Mouse (Mus musculus) MEL (cell line): Measurements from ENCODE around the gene Pinlyp. TPM values are rescaled to one million over a fixed set of nuclear protein-coding genes. Genes with fewer than 3 reads are reported as not detected.

Source experiments
- DNase-seq: peaks from one replicate; pipeline ENCODE4 v3.0.0; 2011; ENCODE audit warnings: low read depth, low spot score
- H3K27ac ChIP-seq: 2 replicates; pipeline ENCODE4 v1.5.1; 2012; ENCODE audit warnings: low read depth, mild to moderate bottlenecking, control low read depth, low read length, moderate library complexity; ENCODE audit not compliant: control insufficient read depth
- H3K27me3 ChIP-seq, 2 experiments: fragments of 150-350 bp in 1 of 2; sonication (generic) in 1 of 2; 2 replicates each; pipeline ENCODE4 v1.6.1; 2012; ENCODE audit warnings: low read length in 2 of 2, mild to moderate bottlenecking in 2 of 2, improper control_type of control experiment in 1 of 2, moderate library complexity in 1 of 2; ENCODE audit not compliant: insufficient read depth in 2 of 2, control insufficient read depth in 1 of 2
- H3K36me3 ChIP-seq, 2 experiments: 2 replicates each; pipeline ENCODE4 v1.6.1; 2012 to 2014; ENCODE audit warnings: low read length in 2 of 2, improper control_type of control experiment in 1 of 2, inconsistent platforms in 1 of 2, mild to moderate bottlenecking in 1 of 2; ENCODE audit not compliant: insufficient read depth in 2 of 2, control insufficient read depth in 1 of 2
- H3K4me1 ChIP-seq, 2 experiments: fragments of 150-350 bp in 1 of 2; sonication (generic) in 1 of 2; 2 replicates each; pipeline ENCODE4 v1.6.1; 2012; ENCODE audit warnings: low read length in 2 of 2, improper control_type of control experiment in 1 of 2, mild to moderate bottlenecking in 1 of 2; ENCODE audit not compliant: insufficient read depth in 2 of 2, control insufficient read depth in 1 of 2
- H3K4me3 ChIP-seq, 2 experiments: fragments of 150-350 bp in 1 of 2; sonication (generic) in 1 of 2; 2 replicates each; pipeline ENCODE4 v1.5.1; 2012; ENCODE audit warnings: low read depth in 2 of 2, low read length in 2 of 2, mild to moderate bottlenecking in 2 of 2, moderate library complexity in 2 of 2, control low read depth in 1 of 2, improper control_type of control experiment in 1 of 2; ENCODE audit not compliant: control insufficient read depth in 1 of 2, insufficient read depth in 1 of 2
- H3K79me2 ChIP-seq: 2 replicates; pipeline ENCODE4 v1.6.1; 2012; ENCODE audit warnings: mild to moderate bottlenecking, low read length, moderate library complexity; ENCODE audit not compliant: control insufficient read depth, poor library complexity, insufficient read depth
- H3K9ac ChIP-seq: 2 replicates; pipeline ENCODE4 v1.6.1; 2012; ENCODE audit warnings: low read depth, mild to moderate bottlenecking, control low read depth, low read length, moderate library complexity; ENCODE audit not compliant: control insufficient read depth, poor library complexity, severe bottlenecking
- H3K9me3 ChIP-seq: fragments of 150-350 bp; sonication (generic); replicated peaks from 2 replicates; pipeline ENCODE4 v1.6.1; 2012; ENCODE audit warnings: mild to moderate bottlenecking, low read length, improper control_type of control experiment, moderate library complexity; ENCODE audit not compliant: insufficient read depth
- BHLHE40 ChIP-seq: IDR thresholded peaks from 2 replicates; pipeline ENCODE4 v1.6.1; 2012; ENCODE audit warnings: low read depth, mild to moderate bottlenecking, inconsistent platforms, low read length, improper control_type of control experiment, borderline replicate concordance
- CHD1 ChIP-seq: IDR thresholded peaks from 2 replicates; pipeline ENCODE4 v1.6.1; 2012; ENCODE audit warnings: low read depth, mild to moderate bottlenecking, inconsistent platforms, low read length, improper control_type of control experiment
- CHD2 ChIP-seq: IDR thresholded peaks from 2 replicates; pipeline ENCODE4 v1.6.1; 2011; ENCODE audit warnings: low read length, improper control_type of control experiment
- CTCF ChIP-seq, 3 experiments: IDR thresholded peaks in 2 of 3; conservative IDR thresholded peaks in 1 of 3; 2 replicates each; pipeline ENCODE4 v1.5.1; 2011 to 2012; ENCODE audit warnings: low read length in 3 of 3, low read depth in 2 of 3, mild to moderate bottlenecking in 2 of 3, improper control_type of control experiment in 1 of 3, inconsistent platforms in 1 of 3, mixed read lengths in 1 of 3, moderate library complexity in 1 of 3; ENCODE audit not compliant: control insufficient read depth in 1 of 3, insufficient read depth in 1 of 3, poor library complexity in 1 of 3, severe bottlenecking in 1 of 3
- E2F4 ChIP-seq: IDR thresholded peaks from 2 replicates; pipeline ENCODE4 v1.6.1; 2011; ENCODE audit warnings: low read depth, low read length, improper control_type of control experiment, borderline replicate concordance
- ELF1 ChIP-seq: IDR thresholded peaks from 2 replicates; pipeline ENCODE4 v1.6.1; 2014; ENCODE audit warnings: low read depth, mild to moderate bottlenecking, inconsistent platforms, low read length, improper control_type of control experiment, moderate library complexity
- EP300 ChIP-seq, 2 experiments: IDR thresholded peaks; 2 replicates each; pipeline ENCODE4 v1.6.1; 2011; ENCODE audit warnings: improper control_type of control experiment in 2 of 2, low read length in 2 of 2, low read depth in 1 of 2, mild to moderate bottlenecking in 1 of 2
- ETS1 ChIP-seq: IDR thresholded peaks from 2 replicates; pipeline ENCODE4 v1.6.1; 2012; ENCODE audit warnings: low read depth, mild to moderate bottlenecking, inconsistent platforms, low read length, improper control_type of control experiment, moderate library complexity
- GABPA ChIP-seq: IDR thresholded peaks from 2 replicates; pipeline ENCODE4 v1.6.1; 2012; ENCODE audit warnings: low read depth, mild to moderate bottlenecking, inconsistent platforms, low read length, improper control_type of control experiment, moderate library complexity
- GATA1 ChIP-seq: IDR thresholded peaks from 2 replicates; pipeline ENCODE4 v1.6.1; 2011; ENCODE audit warnings: low read depth, low read length, improper control_type of control experiment
- HCFC1 ChIP-seq: IDR thresholded peaks from 2 replicates; pipeline ENCODE4 v1.6.1; 2012; ENCODE audit warnings: low read depth, mild to moderate bottlenecking, inconsistent platforms, low read length, improper control_type of control experiment, moderate library complexity
- JUND ChIP-seq: IDR thresholded peaks from 2 replicates; pipeline ENCODE4 v1.6.1; 2011; ENCODE audit warnings: low read depth, mild to moderate bottlenecking, improper control_type of control experiment, low read length
- KAT2A ChIP-seq: conservative IDR thresholded peaks from 2 replicates; pipeline ENCODE4 v1.6.1; 2012; ENCODE audit warnings: low read depth, low read length, improper control_type of control experiment, inconsistent platforms
- MAFK ChIP-seq: IDR thresholded peaks from 2 replicates; pipeline ENCODE4 v1.6.1; 2011; ENCODE audit warnings: low read depth, mild to moderate bottlenecking, low read length, improper control_type of control experiment, borderline replicate concordance
- MAX ChIP-seq: IDR thresholded peaks from 2 replicates; pipeline ENCODE4 v1.6.1; 2011; ENCODE audit warnings: low read length, improper control_type of control experiment
- MAZ ChIP-seq: IDR thresholded peaks from 2 replicates; pipeline ENCODE4 v1.6.1; 2012; ENCODE audit warnings: low read depth, mild to moderate bottlenecking, inconsistent platforms, low read length, improper control_type of control experiment
- MEF2A ChIP-seq: IDR thresholded peaks from 2 replicates; pipeline ENCODE4 v1.6.1; 2014; ENCODE audit warnings: low read depth, mild to moderate bottlenecking, inconsistent platforms, low read length, improper control_type of control experiment; ENCODE audit not compliant: poor library complexity, insufficient replicate concordance, severe bottlenecking; ENCODE audit errors: extremely low read depth
- MXI1 ChIP-seq: IDR thresholded peaks from 2 replicates; pipeline ENCODE4 v1.6.1; 2011; ENCODE audit warnings: mild to moderate bottlenecking, low read depth, low read length, improper control_type of control experiment
- MYB ChIP-seq: IDR thresholded peaks from 2 replicates; pipeline ENCODE4 v1.6.1; 2011; ENCODE audit warnings: mild to moderate bottlenecking, low read depth, low read length, improper control_type of control experiment
- MYC ChIP-seq: IDR thresholded peaks from 2 replicates; pipeline ENCODE4 v1.6.1; 2011; ENCODE audit warnings: low read depth, mild to moderate bottlenecking, low read length, improper control_type of control experiment, moderate library complexity
- NELFE ChIP-seq: IDR thresholded peaks from 2 replicates; pipeline ENCODE4 v1.6.1; 2011; ENCODE audit warnings: low read depth, low read length, improper control_type of control experiment
- NRF1 ChIP-seq: IDR thresholded peaks from 2 replicates; pipeline ENCODE4 v1.6.1; 2014; ENCODE audit warnings: low read depth, mild to moderate bottlenecking, inconsistent platforms, low read length, improper control_type of control experiment, moderate library complexity; ENCODE audit not compliant: poor library complexity, insufficient read depth, severe bottlenecking
- POLR2AphosphoS2 ChIP-seq: IDR thresholded peaks from 2 replicates; pipeline ENCODE4 v1.6.1; 2011; ENCODE audit warnings: low read length, improper control_type of control experiment
- POLR2AphosphoS5 ChIP-seq: IDR thresholded peaks from 2 replicates; pipeline ENCODE4 v1.6.1; 2012; ENCODE audit warnings: low read depth, borderline replicate concordance, mild to moderate bottlenecking, inconsistent platforms, low read length, moderate library complexity, mixed read lengths
- RAD21 ChIP-seq: IDR thresholded peaks from 2 replicates; pipeline ENCODE4 v1.6.1; 2011; ENCODE audit warnings: mild to moderate bottlenecking, low read depth, low read length, improper control_type of control experiment
- RCOR1 ChIP-seq: IDR thresholded peaks from 2 replicates; pipeline ENCODE4 v1.6.1; 2012; ENCODE audit warnings: low read depth, mild to moderate bottlenecking, inconsistent platforms, low read length, improper control_type of control experiment
- SIN3A ChIP-seq: IDR thresholded peaks from 2 replicates; pipeline ENCODE4 v1.6.1; 2012; ENCODE audit warnings: low read length, improper control_type of control experiment, inconsistent platforms
- SMC3 ChIP-seq: IDR thresholded peaks from 2 replicates; pipeline ENCODE4 v1.6.1; 2011; ENCODE audit warnings: low read depth, low read length, improper control_type of control experiment
- TAL1 ChIP-seq: IDR thresholded peaks from 2 replicates; pipeline ENCODE4 v1.6.1; 2012; ENCODE audit warnings: mild to moderate bottlenecking, inconsistent platforms, low read length, moderate library complexity, mixed read lengths
- TBP ChIP-seq: IDR thresholded peaks from 2 replicates; pipeline ENCODE4 v1.8.0; 2011; ENCODE audit warnings: low read depth, low read length, improper control_type of control experiment
- TCF12 ChIP-seq: IDR thresholded peaks from 2 replicates; pipeline ENCODE4 v1.6.1; 2014; ENCODE audit warnings: low read depth, mild to moderate bottlenecking, inconsistent platforms, low read length, improper control_type of control experiment, moderate library complexity
- UBTF ChIP-seq: IDR thresholded peaks from 2 replicates; pipeline ENCODE4 v1.6.1; 2012; ENCODE audit warnings: low read depth, mild to moderate bottlenecking, inconsistent platforms, low read length, improper control_type of control experiment, moderate library complexity, borderline replicate concordance; ENCODE audit not compliant: insufficient read depth
- USF1 ChIP-seq: IDR thresholded peaks from 2 replicates; pipeline ENCODE4 v1.6.1; 2014; ENCODE audit warnings: low read depth, mild to moderate bottlenecking, inconsistent platforms, low read length, improper control_type of control experiment, moderate library complexity
- USF2 ChIP-seq, 2 experiments: IDR thresholded peaks; 2 replicates each; pipeline ENCODE4 v1.6.1; 2011 to 2012; ENCODE audit warnings: improper control_type of control experiment in 2 of 2, low read length in 2 of 2, borderline replicate concordance in 1 of 2, inconsistent platforms in 1 of 2, low read depth in 1 of 2, mild to moderate bottlenecking in 1 of 2; ENCODE audit not compliant: insufficient read depth in 1 of 2
- ZC3H11A ChIP-seq: IDR thresholded peaks from 2 replicates; pipeline ENCODE4 v1.6.1; 2012; ENCODE audit warnings: low read depth, mild to moderate bottlenecking, inconsistent platforms, low read length, improper control_type of control experiment
- ZKSCAN1 ChIP-seq: IDR thresholded peaks from 2 replicates; pipeline ENCODE4 v1.6.1; 2012; ENCODE audit warnings: low read depth, mild to moderate bottlenecking, inconsistent platforms, low read length, improper control_type of control experiment, moderate library complexity
- ZMIZ1 ChIP-seq: IDR thresholded peaks from 2 replicates; pipeline ENCODE4 v1.6.1; 2012; ENCODE audit warnings: low read depth, mild to moderate bottlenecking, inconsistent platforms, low read length, improper control_type of control experiment, moderate library complexity
- ZNF384 ChIP-seq: IDR thresholded peaks from 2 replicates; pipeline ENCODE4 v1.6.1; 2012; ENCODE audit warnings: low read depth, mild to moderate bottlenecking, inconsistent platforms, low read length, improper control_type of control experiment
- polyA plus RNA-seq, 2 experiments: library from polyadenylated mRNA; stranded (reverse) in 1 of 2; unstranded in 1 of 2; fragments of >175 nt in 1 of 2; fragments of >200 nt in 1 of 2; gene quantifications; 2 replicates each; pipeline versions ENCODE4 v1.2.1 to v1.2.4; 2012; ENCODE audit warnings: low replicate concordance in 2 of 2, low read depth in 1 of 2; ENCODE audit not compliant: insufficient read length in 2 of 2, insufficient read depth in 1 of 2, missing spikeins in 1 of 2
- total RNA-seq: library from RNA; depleted of rRNA; stranded (reverse); fragments of 300-350 nt; gene quantifications from 2 replicates; pipeline ENCODE4 v1.2.3, GENCODE M21; 2012

Gene Pinlyp
- total and polyA plus RNA-seq, 3 experiments, result not detected

GRCm38 (mm10) chr7:24591735-24592134 is 45.8 kb upstream of the Pinlyp start:
- Histone ChIP-seq H3K79me2 (peaks cover 5% of the 10 kb centered on the region), H3K27me3 (no peaks in the 10 kb centered on the region), H3K27ac (no peak overlapping the region), H3K9me3 (no peaks in the 10 kb centered on the region), H3K4me3 (no peak overlapping the region), H3K36me3 (peaks cover 0 to 13% of the 10 kb centered on the region in 2 experiments; a peak in 2 of 4 replicates), H3K4me1 (peaks cover 2 to 21% of the 10 kb centered on the region in 2 experiments; a peak in 3 of 4 replicates), H3K9ac (no peak overlapping the region)
- DNase-seq, result peak; percentile 37
- TF ChIP-seq USF1 (no peak), MEF2A (no peak), ELF1 (no peak), BHLHE40 (no peak), MAZ (no peak), MXI1 (no peak), MYB (no peak), SMC3 (peak; percentile 26; the same call in 1 of the 2 replicates), CTCF (IDR thresholded peaks at IDR 0.05 in 2 of 3, conservative IDR thresholded peaks at IDR 0.05 in 1 of 3; ENCODE audit: control insufficient read depth in 1 of 3, insufficient read depth in 1 of 3, low read depth in 2 of 3, low read length in 3 of 3, poor library complexity in 1 of 3, severe bottlenecking in 1 of 3) (peak in 1 of 3 experiments; percentile 47; a peak in 3 of 6 replicates), ETS1 (no peak), ZKSCAN1 (no peak), MYC (no peak), TBP (no peak), RCOR1 (no peak), EP300 (IDR thresholded peaks at IDR 0.05; ENCODE audit: low read depth in 1 of 2, low read length in 2 of 2) (0 out of 4 replicates have a peak, but pooled peaks of 1 of the 2 experiments have one; percentile 11), TCF12 (peak; percentile 5; the same call in 1 of the 2 replicates), NRF1 (no peak), POLR2AphosphoS2 (no peak), HCFC1 (no peak), KAT2A (no peak), NELFE (no peak), GABPA (no peak), E2F4 (no peak), RAD21 (peak; percentile 48), ZNF384 (no peak), UBTF (no peak), ZMIZ1 (no peak), MAFK (no peak; the same call in 1 of the 2 replicates), TAL1 (no peak), JUND (no peak), CHD2 (no peak), SIN3A (no peak), POLR2AphosphoS5 (no peak), MAX (no peak), USF2 (IDR thresholded peaks at IDR 0.05; ENCODE audit: borderline replicate concordance in 1 of 2, insufficient read depth in 1 of 2, low read depth in 1 of 2, low read length in 2 of 2) (no peak), ZC3H11A (peak; percentile 12; the same call in 1 of the 2 replicates), GATA1 (no peak), CHD1 (no peak)
